Mouse (Mus musculus) E14TG2a.4 (cell line): ENCODE measurements around the gene Myh9.

Experiments
- H3K27me3 ChIP-seq: 2 replicates; pipeline ENCODE4 v1.6.1; 2014; ENCODE audit warnings: low read length, control low read depth; ENCODE audit not compliant: insufficient read depth
- H3K36me3 ChIP-seq: 2 replicates; pipeline ENCODE4 v1.6.1; 2014; ENCODE audit warnings: low read length, control low read depth; ENCODE audit not compliant: insufficient read depth
- H3K4me1 ChIP-seq: replicated peaks from 2 replicates; pipeline ENCODE4 v1.6.1; 2014; ENCODE audit warnings: low read depth, low read length, control low read depth
- H3K4me3 ChIP-seq: replicated peaks from 2 replicates; pipeline ENCODE4 v1.5.1; 2014; ENCODE audit warnings: mild to moderate bottlenecking, low read length
- H3K9me3 ChIP-seq: 2 replicates; pipeline ENCODE4 v1.6.1; 2014; ENCODE audit warnings: low read length, control low read depth
- CTCF ChIP-seq: conservative IDR thresholded peaks from 2 replicates; pipeline ENCODE4 v1.5.1; 2014; ENCODE audit warnings: low read length
- NANOG ChIP-seq: IDR thresholded peaks from 2 replicates; pipeline ENCODE4 v1.6.1; 2014; ENCODE audit warnings: borderline replicate concordance, low read length, mixed read lengths
- POU5F1 ChIP-seq: IDR thresholded peaks from 2 replicates; pipeline ENCODE4 v1.6.1; 2014; ENCODE audit warnings: low read length, borderline replicate concordance

Myh9 gene

GRCm38 (mm10) chr15:77773099-77773915 is 68.7 kb downstream of the Myh9 start:
- peaks cover 100% of the 10 kb centered on the region for H3K36me3 ChIP-seq
- no peak overlapping the region for H3K4me3 ChIP-seq
- H3K9me3 ChIP-seq, result no peaks in the 10 kb centered on the region
- no peak for TF ChIP-seq NANOG
- no peak for TF ChIP-seq CTCF
- TF ChIP-seq POU5F1, result no peak
- H3K4me1 ChIP-seq, result peaks cover 36% of the 10 kb centered on the region
- H3K27me3 ChIP-seq, result no peaks in the 10 kb centered on the region

- Histone ChIP-seq H3K4me1 (peaks cover 25% of the 10 kb centered on the region), H3K36me3 (peaks cover 100% of the 10 kb centered on the region), H3K27me3 (no peaks in the 10 kb centered on the region), H3K4me3 (no peak overlapping the region), H3K9me3 (no peaks in the 10 kb centered on the region)
- TF ChIP-seq CTCF, result no peak
- no peak for TF ChIP-seq POU5F1
- no peak for TF ChIP-seq NANOG
These were observed 71.0 kb downstream of the Myh9 start for GRCm38 (mm10) chr15:77770942-77771341.

- TF ChIP-seq NANOG (no peak), POU5F1 (no peak), CTCF (no peak)
- H3K9me3 ChIP-seq, result no peaks in the 10 kb centered on the region
These were observed 71.6 kb downstream of the Myh9 start for GRCm38 (mm10) chr15:77770341-77770740.

GRCm38 (mm10) chr15:77766981-77767380 is 75.0 kb downstream of the Myh9 start:
- H3K4me1 ChIP-seq, result peaks cover 50% of the 10 kb centered on the region
- H3K9me3 ChIP-seq, result no peaks in the 10 kb centered on the region
- H3K36me3 ChIP-seq, result peaks cover 100% of the 10 kb centered on the region
- H3K4me3 ChIP-seq, result no peak overlapping the region
- TF ChIP-seq NANOG, result no peak
- no peaks in the 10 kb centered on the region for H3K27me3 ChIP-seq

More at GRCm38 (mm10) chr15:77770341-77770740, 71.6 kb downstream of the Myh9 start:
- Histone ChIP-seq H3K4me1 (peaks cover 26% of the 10 kb centered on the region), H3K27me3 (no peaks in the 10 kb centered on the region), H3K36me3 (peaks cover 100% of the 10 kb centered on the region), H3K4me3 (no peak overlapping the region)

GRCm38 (mm10) chr15:77765484-77766093 is 76.4 kb downstream of the Myh9 start:
- Histone ChIP-seq H3K4me3 (no peak overlapping the region), H3K9me3 (no peaks in the 10 kb centered on the region), H3K4me1 (peaks cover 56% of the 10 kb centered on the region), H3K36me3 (peaks cover 100% of the 10 kb centered on the region), H3K27me3 (no peaks in the 10 kb centered on the region)
- TF ChIP-seq CTCF (no peak), NANOG (no peak), POU5F1 (no peak)

GRCm38 (mm10) chr15:77764391-77765006 is 77.5 kb downstream of the Myh9 start:
- Histone ChIP-seq H3K27me3 (no peaks in the 10 kb centered on the region), H3K9me3 (no peaks in the 10 kb centered on the region), H3K36me3 (peaks cover 98% of the 10 kb centered on the region), H3K4me3 (no peak overlapping the region), H3K4me1 (peaks cover 62% of the 10 kb centered on the region)
- TF ChIP-seq POU5F1 (no peak), NANOG (no peak), CTCF (no peak)

- H3K36me3 ChIP-seq, result peaks cover 97% of the 10 kb centered on the region
- H3K27me3 ChIP-seq, result no peaks in the 10 kb centered on the region
- H3K9me3 ChIP-seq, result no peaks in the 10 kb centered on the region
- H3K4me1 ChIP-seq, result peaks cover 62% of the 10 kb centered on the region
- TF ChIP-seq CTCF (no peak), POU5F1 (no peak), NANOG (no peak)
- H3K4me3 ChIP-seq, result peak overlapping the region; percentile 4; the same call in 1 of the 2 replicates
These were observed 78.3 kb downstream of the Myh9 start for GRCm38 (mm10) chr15:77763702-77764101.

GRCm38 (mm10) chr15:77763050-77763449 is 78.9 kb downstream of the Myh9 start:
- Histone ChIP-seq H3K9me3 (no peaks in the 10 kb centered on the region), H3K36me3 (peaks cover 90% of the 10 kb centered on the region), H3K4me3 (0 out of 2 replicates have a peak overlapping the region, but pooled peaks have one; percentile 29), H3K4me1 (peaks cover 62% of the 10 kb centered on the region), H3K27me3 (no peaks in the 10 kb centered on the region)
- TF ChIP-seq NANOG (no peak), POU5F1 (no peak), CTCF (no peak; the same call in 1 of the 2 replicates)
